Mouse (Mus musculus): ENCODE results near the gene Btbd18. TPM values are rescaled to one million over a fixed set of nuclear protein-coding genes. Genes with fewer than 3 reads are reported as not detected.

Gene Btbd18
- total RNA-seq, 2 experiments from 2014 or later: not detected

GRCm38 (mm10) chr2:84632999-84633398 lies 25.9 kb upstream of the Btbd18 start:
- no peak for DNase-seq (ENCODE audit: extremely low spot score in 1 of 2, low spot score in 2 of 2)
- intact Hi-C loops (cut with DNase I): no loop called here
- H3K27ac ChIP-seq: peak overlapping the region; percentile 54; the same call in 1 of the 2 replicates
- no peak for TF ChIP-seq CTCF (IDR thresholded peaks at IDR 0.05)
- H3K4me3 ChIP-seq: no peak overlapping the region

- intact Hi-C loops (cut with DNase I): loop anchor here (2.0 kb wide), 1 partner anchor 15 kb away; no protein-coding TSS in a partner anchor
- peak overlapping the region; percentile 16; the same call in 1 of the 2 replicates for H3K27ac ChIP-seq
- DNase-seq (ENCODE audit: extremely low spot score in 1 of 2, low spot score in 2 of 2): no peak
- TF ChIP-seq CTCF (IDR thresholded peaks at IDR 0.05): no peak
- H3K4me3 ChIP-seq: no peak overlapping the region
These were observed 24.9 kb upstream of the Btbd18 start for GRCm38 (mm10) chr2:84634006-84634405.

DNA sequence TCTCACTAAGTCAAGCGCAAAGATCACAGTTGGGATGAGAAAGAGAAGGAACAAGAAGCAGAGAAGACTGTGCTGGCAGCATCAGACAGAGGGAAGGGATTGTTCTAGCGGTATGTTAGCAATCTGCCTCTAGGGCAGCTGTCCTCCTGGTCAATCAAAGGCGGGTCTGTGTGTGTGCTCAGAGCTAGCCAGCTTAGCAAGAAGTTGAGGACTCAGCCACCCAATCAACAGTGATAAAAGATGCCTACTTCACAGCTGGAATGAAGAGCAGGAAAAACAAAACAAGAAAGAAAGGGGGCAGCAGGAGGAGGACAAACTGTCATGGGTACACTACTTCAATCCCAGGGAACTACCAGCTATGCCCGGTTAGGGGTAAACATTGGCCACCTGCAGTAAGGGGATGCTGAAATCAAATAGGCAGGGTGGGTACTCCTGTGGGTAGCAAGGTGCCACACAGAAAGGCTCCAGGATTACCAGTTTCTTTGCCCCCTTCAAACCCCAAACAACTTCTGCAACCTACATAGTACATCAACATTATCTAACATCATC lies 23.9 kb upstream of the Btbd18 start:
- intact Hi-C loops (cut with DNase I): loop anchor here (2.0 kb wide), 1 partner anchor 14 kb away; no protein-coding TSS in a partner anchor
- Histone ChIP-seq H3K4me3 (no peak overlapping the region), H3K27ac (peak overlapping the region; percentile 84)
- no peak; the same call in 1 of the 2 replicates for TF ChIP-seq CTCF (IDR thresholded peaks at IDR 0.05)
- DNase-seq (ENCODE audit: extremely low spot score in 1 of 2, low spot score in 2 of 2): no peak

GRCm38 (mm10) chr2:84635611-84636010 lies 23.3 kb upstream of the Btbd18 start:
- DNase-seq (ENCODE audit: extremely low spot score in 1 of 2, low spot score in 2 of 2): peak; percentile 49 to 72
- intact Hi-C loops (cut with DNase I): loop anchor here (2.0 kb wide), 1 partner anchor 13 kb away; no protein-coding TSS in a partner anchor
- Histone ChIP-seq H3K4me3 (no peak overlapping the region), H3K27ac (peak overlapping the region; percentile 84)
- TF ChIP-seq CTCF (IDR thresholded peaks at IDR 0.05): no peak

- Histone ChIP-seq H3K27ac (peak overlapping the region; percentile 84), H3K4me3 (no peak overlapping the region)
- no peak for DNase-seq (ENCODE audit: extremely low spot score in 1 of 2, low spot score in 2 of 2)
- no peak for TF ChIP-seq CTCF (IDR thresholded peaks at IDR 0.05)
- intact Hi-C loops (cut with DNase I): no loop called here
These were observed 22.6 kb upstream of the Btbd18 start for GRCm38 (mm10) chr2:84636231-84636741.

- peak overlapping the region; percentile 84 for H3K27ac ChIP-seq
- no peak for DNase-seq (ENCODE audit: extremely low spot score in 1 of 2, low spot score in 2 of 2)
- intact Hi-C loops (cut with DNase I): no loop called here
- no peak overlapping the region for H3K4me3 ChIP-seq
- TF ChIP-seq CTCF (IDR thresholded peaks at IDR 0.05): no peak
These were observed 21.3 kb upstream of the Btbd18 start for GRCm38 (mm10) chr2:84637452-84638165.

DNA sequence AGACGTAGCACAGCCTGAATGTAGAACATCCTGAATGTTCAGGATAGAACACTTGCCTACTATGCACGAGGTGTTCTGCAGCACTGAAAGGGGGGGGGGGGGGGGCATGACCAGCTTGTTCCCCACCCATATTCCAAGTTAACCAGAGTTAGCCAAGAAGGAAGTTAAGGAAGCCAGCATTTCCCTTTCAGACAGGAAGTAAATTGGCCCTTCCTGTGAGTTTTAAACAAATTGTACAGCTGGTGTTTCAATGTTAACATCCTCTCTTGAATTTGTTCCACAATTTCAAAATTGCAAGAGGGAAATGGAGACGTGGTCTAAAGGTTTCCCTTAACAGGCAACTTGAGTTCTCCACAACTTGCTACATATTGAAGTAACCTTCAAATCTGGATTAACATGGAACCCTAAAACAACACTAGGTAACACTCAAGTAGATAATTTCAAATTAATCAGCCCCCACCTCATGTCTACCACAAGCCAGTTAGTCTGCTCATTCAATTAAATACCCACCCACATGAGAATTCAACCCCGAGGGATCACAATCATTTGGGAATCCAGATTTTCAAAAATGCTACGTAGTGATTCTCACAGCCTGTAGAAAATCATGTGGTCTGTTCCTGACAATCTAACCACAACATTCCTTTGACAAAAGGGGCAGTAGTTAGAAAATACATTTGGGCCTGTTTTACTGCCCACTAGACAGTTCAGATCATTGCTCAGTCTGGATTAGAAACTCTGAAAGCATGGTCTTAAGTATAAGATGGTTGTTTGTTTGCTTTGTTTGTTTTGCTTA lies 20.3 kb upstream of the Btbd18 start:
- intact Hi-C loops (cut with DNase I): no loop called here
- Histone ChIP-seq H3K27ac (peak overlapping the region; percentile 84; the same call in 1 of the 2 replicates), H3K4me3 (no peak overlapping the region)
- no peak for TF ChIP-seq CTCF (IDR thresholded peaks at IDR 0.05)
- DNase-seq (ENCODE audit: extremely low spot score in 1 of 2, low spot score in 2 of 2): no peak

- Histone ChIP-seq H3K27ac (no peak overlapping the region), H3K4me3 (no peak overlapping the region)
- intact Hi-C loops (cut with DNase I): no loop called here
- TF ChIP-seq CTCF (IDR thresholded peaks at IDR 0.05): no peak
- no peak for DNase-seq (ENCODE audit: extremely low spot score in 1 of 2, low spot score in 2 of 2)
These were observed 18.0 kb upstream of the Btbd18 start for GRCm38 (mm10) chr2:84640833-84641232.

DNA sequence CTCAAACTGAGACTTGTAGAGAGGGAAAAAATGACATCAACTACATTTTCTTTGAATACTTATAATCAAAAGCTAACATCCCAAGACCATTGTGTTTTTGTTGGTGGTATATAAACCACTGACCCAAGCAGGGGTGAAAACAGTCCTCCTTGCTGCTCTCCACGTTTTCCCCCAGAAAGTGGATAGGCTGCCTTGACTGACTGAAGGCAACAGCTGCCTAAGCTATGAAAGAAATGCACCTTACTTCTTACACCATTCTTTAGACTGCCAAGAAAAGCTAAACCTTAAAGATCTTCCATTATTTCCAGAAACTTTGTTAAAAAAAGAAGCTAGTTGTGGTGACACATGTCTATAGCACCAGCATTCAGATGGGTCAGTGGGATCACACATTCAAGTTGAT lies 12.7 kb upstream of the Btbd18 start:
- TF ChIP-seq CTCF (IDR thresholded peaks at IDR 0.05): no peak

DNA sequence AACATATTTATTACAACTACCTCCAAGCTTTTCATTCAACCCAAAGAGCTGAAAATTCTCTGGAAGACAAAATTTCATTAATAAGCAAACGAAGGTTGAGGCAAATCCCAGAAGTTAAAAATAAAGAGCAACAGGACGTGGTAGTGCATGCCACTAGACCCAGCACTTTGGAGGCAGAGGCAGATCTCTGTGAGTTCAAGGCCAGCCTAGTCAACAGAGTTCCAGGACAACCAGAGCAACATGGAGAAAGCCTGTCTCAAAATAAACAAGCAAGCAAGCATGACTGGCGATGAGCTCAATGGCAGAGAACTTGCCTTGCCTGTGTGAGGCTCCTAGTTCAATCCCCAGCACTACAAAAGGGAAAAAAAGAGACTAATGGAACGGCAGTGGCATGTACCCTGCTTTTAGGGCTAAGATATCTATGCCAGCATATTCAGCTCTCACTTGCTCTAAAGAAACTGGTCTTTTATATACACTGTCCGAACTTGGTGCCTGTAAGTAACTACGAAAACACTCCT lies 11.8 kb upstream of the Btbd18 start:
- H3K4me3 ChIP-seq: peak overlapping the region; percentile 68; the same call in 1 of the 2 replicates

More for the DNA sequence above, 12.7 kb upstream of the Btbd18 start:
- no peak for DNase-seq (ENCODE audit: extremely low spot score in 1 of 2, low spot score in 2 of 2)
- H3K4me3 ChIP-seq: no peak overlapping the region
- intact Hi-C loops (cut with DNase I): no loop called here
- no peak overlapping the region for H3K27ac ChIP-seq

GRCm38 (mm10) chr2:84648369-84648768 lies 10.5 kb upstream of the Btbd18 start:
- peak overlapping the region; percentile 68 for H3K4me3 ChIP-seq
- intact Hi-C loops (cut with DNase I): loop anchor here (2.0 kb wide), 1 partner anchor 14 kb away; no protein-coding TSS in a partner anchor
- H3K27ac ChIP-seq: peak overlapping the region; percentile 95; the same call in 1 of the 2 replicates
- no peak for DNase-seq (ENCODE audit: extremely low spot score in 1 of 2, low spot score in 2 of 2)
- TF ChIP-seq CTCF (IDR thresholded peaks at IDR 0.05): peak; percentile 30; the same call in 1 of the 2 replicates

More for the DNA sequence above, 11.8 kb upstream of the Btbd18 start:
- intact Hi-C loops (cut with DNase I): no loop called here
- no peak for DNase-seq (ENCODE audit: extremely low spot score in 1 of 2, low spot score in 2 of 2)
- TF ChIP-seq CTCF (IDR thresholded peaks at IDR 0.05): no peak
- H3K27ac ChIP-seq: no peak overlapping the region
